Mouse (Mus musculus) spleen, postnatal 36 days (tissue): ENCODE results near the gene Palb2.

Experiments
- DNase-seq, 2 experiments: peaks; one replicate each; pipeline ENCODE4 v3.0.0; 2022; ENCODE audit warnings: low spot score in 2 of 2, mixed read lengths in 1 of 2

The Palb2 gene

DNA sequence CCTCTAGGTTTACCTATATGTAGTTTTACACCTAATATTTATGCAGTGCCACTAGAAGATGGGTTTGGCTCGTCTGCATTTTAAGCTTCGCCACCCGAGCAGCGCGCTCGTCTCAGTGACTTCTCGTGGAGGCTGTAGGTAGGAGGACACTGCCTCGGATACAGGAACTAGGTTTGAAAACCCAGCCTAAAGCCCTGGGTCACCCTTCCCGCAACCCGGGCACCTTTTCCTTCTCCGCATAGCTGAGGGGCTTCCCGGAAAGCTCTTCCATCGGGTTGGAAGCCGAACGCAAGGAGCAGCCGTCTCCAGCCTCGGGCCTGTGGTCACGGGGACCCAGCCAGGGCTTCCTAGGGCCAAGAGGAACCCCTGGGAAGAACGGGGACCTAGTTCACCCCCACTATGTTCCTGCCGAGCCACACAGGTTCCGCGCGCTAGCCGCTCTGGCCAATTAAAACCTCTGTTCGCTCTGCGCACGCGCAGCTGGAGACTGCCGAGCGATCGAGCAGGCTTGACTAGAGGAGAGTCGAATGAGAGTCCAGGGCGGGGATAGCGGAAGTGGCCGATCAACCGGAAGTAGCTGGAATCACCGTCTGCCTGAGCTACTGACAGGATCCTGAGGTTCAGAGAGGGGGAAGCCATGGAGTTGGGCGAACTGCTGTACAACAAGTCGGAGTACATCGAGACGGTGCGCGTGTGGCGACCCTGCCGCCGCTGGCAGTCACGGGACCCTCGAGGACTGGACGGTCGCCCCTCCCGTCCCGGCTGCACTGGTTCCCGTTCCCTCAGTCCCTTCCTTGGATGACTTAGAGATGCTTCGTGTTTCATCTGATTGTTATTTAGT lies at the start of gene Palb2, which contains the start of gene Dctn5:
Palb2 (minus strand) TSS at position 489 of the 841 bp plus-strand sequence.
Dctn5 (plus strand) TSS at position 545 of the 841 bp plus-strand sequence.
- peak; percentile 98 to 99 for DNase-seq

DNA sequence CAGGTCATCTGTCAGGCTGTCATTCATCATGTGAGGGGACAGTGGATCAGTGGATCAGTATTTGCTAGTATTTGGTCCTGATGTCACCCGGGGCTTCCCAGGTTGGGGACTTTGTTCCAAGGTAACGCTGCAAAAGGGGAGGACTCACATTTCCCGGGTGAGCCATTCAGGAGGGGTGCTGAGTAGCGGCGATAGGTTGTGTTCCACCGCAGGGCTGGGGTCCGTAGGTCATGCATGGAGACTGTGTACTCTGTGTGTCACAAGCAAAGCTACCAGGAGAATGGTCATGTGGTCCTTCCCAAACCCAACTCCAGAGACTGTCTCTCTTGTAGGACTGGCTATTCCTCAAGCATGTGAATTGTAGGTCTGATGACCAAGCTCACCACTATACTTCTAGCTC lies 47.9 kb upstream of the Palb2 start:
- no peak for DNase-seq

DNA sequence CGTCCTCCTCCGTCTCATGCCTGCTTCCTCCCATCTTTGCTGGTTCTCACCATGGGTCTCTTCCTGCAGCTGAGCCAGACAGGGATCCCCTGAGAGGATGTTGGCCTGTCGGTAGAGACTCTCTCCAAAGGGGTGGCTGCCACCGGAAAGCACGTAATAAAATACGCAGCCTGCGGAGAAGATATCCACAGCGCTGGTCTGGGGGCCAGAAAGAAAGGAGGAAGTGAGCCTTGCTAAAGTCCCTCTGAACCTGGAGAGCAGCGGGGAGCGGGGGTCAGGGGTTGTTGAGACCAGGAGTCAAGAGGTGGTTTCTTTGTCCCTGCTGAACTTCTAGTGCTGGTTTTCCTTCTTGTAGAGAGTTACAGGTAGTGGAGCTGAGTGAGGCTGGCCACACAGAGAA lies 38.8 kb upstream of the Palb2 start:
- no peak for DNase-seq

- DNase-seq = no peak
Measured at GRCm38 (mm10) chr7:122170705-122171104, 37.9 kb upstream of the Palb2 start.

GRCm38 (mm10) chr7:122167203-122167602 lies 34.4 kb upstream of the Palb2 start:
- no peak for DNase-seq

- DNase-seq = no peak
Measured at GRCm38 (mm10) chr7:122163766-122164165, 31.0 kb upstream of the Palb2 start.

DNA sequence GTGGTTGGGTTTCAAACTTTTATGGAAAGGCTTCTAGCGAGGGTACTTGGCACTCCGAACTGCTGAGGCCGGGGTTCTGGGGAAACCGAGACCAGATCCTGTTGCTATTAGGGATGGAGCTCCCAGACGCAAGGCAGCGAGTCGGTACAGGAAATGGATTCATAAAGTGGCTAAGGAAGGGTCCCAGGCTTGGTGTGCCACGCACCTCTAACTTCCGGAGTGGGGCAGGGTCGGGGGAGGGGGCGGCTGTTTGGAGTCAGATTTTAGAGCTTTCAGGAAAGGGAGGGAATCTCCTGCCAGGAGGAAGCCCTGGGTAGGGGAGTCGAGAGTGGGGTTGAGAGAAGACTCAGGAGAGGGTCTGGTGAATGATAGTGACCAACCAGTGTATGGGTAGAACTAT lies 27.3 kb upstream of the Palb2 start:
- no peak for DNase-seq

- peak; percentile 69 to 81 for DNase-seq
Measured at GRCm38 (mm10) chr7:122158915-122159902, 26.4 kb upstream of the Palb2 start, which contains the start of gene Plk1. Gene Plk1, plus strand, starts transcription at chr7:122159439.

DNA sequence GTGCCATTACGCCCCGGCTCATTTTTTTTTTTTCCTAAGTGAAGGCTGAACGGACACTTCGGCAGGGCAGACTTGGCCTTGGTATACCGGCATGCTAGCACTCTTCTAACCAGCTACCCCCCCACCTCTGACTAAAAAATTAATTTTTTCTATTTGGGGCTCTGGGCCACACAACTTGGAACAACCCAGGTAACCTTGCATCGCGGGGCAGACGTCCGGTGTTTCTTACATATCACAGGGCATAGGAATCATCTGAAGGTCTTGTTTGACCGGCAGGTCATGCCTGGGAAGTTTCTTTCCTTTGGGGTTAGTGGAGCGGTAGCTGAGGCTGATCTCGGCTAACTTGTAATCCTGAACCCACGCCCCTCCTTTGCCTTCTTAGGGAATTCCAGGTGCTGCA lies 25.7 kb upstream of the Palb2 start:
- no peak for DNase-seq

DNA sequence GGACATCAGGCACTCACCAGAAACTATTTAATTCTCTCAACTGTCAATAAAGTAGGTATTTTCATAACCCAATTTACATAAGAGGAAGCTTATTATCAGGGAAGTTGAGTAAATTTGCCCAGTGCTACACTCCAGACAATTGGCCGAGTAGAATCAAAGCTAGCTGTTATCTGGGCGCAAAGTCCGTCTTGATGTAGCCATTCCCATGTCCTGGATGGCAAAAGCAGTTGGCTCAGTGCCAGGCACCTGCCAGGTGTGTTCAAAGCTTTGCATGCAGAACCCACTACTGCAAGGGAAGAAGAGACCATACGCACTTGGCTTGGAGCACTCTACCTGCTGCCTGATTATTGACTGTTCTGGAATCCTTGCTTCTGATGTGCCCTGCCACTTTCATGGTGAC lies 19.7 kb upstream of the Palb2 start:
- DNase-seq = no peak

- no peak for DNase-seq
Measured at GRCm38 (mm10) chr7:122140991-122141390, 8.2 kb upstream of the Palb2 start.

GRCm38 (mm10) chr7:122138190-122138589 lies 5.4 kb upstream of the Palb2 start:
- DNase-seq = no peak

GRCm38 (mm10) chr7:122137071-122137470 lies 4.3 kb upstream of the Palb2 start:
- no peak for DNase-seq

GRCm38 (mm10) chr7:122135070-122135469 lies 2.3 kb upstream of the Palb2 start:
- peak in 1 of 2 experiments; percentile 15 for DNase-seq

DNA sequence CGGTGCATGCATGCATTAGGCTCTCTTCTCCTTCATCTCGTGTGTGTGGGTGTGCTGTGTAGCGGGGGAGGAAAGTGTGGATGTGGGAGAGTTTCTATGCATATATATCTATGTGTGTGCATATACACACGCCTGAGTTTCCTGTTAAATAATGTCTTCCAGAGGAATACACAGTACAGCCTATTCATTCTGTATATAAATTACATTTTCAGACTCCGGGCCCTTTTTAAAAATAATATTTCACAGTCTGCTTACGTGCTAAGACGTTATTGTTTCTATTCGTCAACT lies 497 bp upstream of the Palb2 start:
- no peak for DNase-seq

DNA sequence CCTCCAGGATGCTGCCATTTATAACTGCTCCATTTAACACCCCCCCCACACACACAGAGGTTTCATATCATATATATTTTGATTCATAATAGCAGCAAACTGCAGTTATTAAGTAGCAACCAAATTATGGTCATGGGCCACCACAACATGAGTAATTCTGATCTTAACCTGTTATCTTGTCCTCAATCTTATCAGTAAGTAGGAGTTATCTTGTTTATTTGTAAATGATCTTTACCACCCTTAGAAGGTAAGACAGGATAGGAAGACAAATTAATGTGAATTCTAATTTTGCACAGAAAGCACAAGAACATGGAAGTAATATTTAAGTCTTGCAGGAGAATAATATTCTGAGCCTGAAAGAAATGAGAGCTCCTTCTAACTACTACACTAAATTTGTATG lies 951 bp downstream of the Palb2 start:
- DNase-seq = no peak

GRCm38 (mm10) chr7:122126946-122127345 lies 5.8 kb downstream of the Palb2 start:
- no peak for DNase-seq

GRCm38 (mm10) chr7:122125636-122126035 lies 7.1 kb downstream of the Palb2 start:
- no peak for DNase-seq

DNA sequence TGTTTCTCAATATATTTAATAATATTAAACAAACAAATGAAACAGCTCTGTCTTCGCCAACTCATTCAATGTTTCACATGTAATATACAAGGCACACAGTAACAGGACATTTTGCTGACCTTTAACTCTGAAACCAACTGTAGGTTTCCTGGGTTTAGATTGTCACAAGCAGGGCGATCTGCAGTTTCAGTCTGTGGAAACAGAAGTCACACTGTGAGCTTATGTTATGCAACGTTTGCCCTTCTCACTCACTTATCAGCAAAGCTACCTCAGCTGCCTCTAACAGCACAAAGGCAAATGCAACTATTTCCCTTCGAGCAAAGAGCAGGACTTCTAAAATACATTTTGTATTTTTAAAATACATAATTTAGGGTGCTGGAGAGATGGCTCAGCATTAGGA lies 9.3 kb downstream of the Palb2 start:
- DNase-seq = no peak

DNA sequence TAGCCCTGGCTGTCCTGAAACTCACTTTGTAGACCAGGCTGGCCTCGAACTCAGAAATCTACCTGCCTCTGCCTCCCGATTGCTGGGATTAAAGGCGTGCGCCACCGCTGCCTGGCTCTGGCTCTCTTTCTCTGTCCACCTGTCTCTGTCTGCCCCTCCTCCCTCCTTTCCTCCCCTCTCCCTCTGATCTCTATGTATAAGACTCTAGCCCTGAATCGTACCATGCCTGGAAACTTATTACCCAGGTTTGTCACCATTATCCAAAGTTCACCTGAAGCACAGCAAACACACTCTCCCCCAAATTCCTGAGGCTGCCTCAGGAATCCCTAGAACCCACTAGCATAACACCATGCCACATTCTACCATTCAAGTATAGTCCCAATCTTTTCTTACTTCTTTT lies 24.6 kb downstream of the Palb2 start:
- DNase-seq = no peak

DNA sequence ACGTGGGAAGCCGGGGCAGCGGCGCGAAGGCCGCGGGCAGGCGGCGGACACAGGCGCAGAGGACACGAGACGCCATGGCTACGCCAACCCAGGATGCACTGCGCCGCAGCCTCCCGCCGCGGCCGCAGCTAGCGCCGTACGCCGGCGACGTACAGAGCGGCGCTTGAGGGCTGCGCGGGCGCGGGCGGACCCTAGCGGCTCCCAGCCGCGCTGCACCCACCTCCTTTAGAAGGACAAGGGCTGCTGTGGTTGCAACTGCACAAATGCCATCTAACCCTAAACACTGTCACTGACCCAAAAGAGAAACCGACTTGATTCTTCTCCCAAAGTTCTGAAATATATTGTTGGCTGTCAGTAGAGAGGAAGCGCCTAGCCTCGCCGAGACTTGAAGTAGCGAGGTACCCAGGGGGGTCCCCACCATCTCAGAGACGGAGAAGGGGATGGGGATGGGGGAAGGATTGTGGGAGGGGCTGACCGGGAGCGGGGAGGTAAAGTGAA lies 31.0 kb downstream of the Palb2 start, which contains the start of gene Ndufab1:
Ndufab1 (minus strand) TSS at position 140 of the 498 bp plus-strand sequence.
- DNase-seq = peak; percentile 85
